Mouse (Mus musculus) megakaryocyte, embryonic 14.5 days (primary cell): ENCODE data around the gene Myh7b. TPM values are rescaled to one million over a fixed set of nuclear protein-coding genes. Genes with fewer than 3 reads are reported as not detected.

Source experiments
- H3K27me3 ChIP-seq: replicated peaks from 2 replicates; pipeline ENCODE3; 2012; ENCODE audit warnings: inconsistent platforms
- H3K36me3 ChIP-seq: replicated peaks from 2 replicates; pipeline ENCODE3; 2012; ENCODE audit warnings: low read length, inconsistent platforms, mixed read lengths
- H3K4me1 ChIP-seq: 2 replicates; pipeline ENCODE4 v1.6.1; 2012; ENCODE audit warnings: inconsistent platforms
- H3K4me3 ChIP-seq: replicated peaks from 2 replicates; pipeline ENCODE3; 2012; ENCODE audit warnings: moderate library complexity, mild to moderate bottlenecking, inconsistent platforms
- H3K9me3 ChIP-seq: 2 replicates; pipeline ENCODE4 v1.6.1; 2012; ENCODE audit warnings: inconsistent platforms
- FLI1 ChIP-seq: IDR thresholded peaks from 2 replicates; pipeline ENCODE4 v1.6.1; 2012; ENCODE audit warnings: low read length, inconsistent platforms, mixed read lengths
- GATA1 ChIP-seq: IDR thresholded peaks from 3 replicates; pipeline ENCODE4 v1.6.1; 2012; ENCODE audit warnings: mixed read lengths, low read length, inconsistent platforms, borderline replicate concordance
- polyA plus RNA-seq: library from polyadenylated mRNA; stranded (reverse); fragments of >175 nt; gene quantifications from 2 replicates; pipeline ENCODE4 v1.2.3, GENCODE M21; 2012; ENCODE audit warnings: low replicate concordance; ENCODE audit not compliant: insufficient read depth

The Myh7b gene
- 0.95 TPM in 1 of 2 replicates, not detected in the other for polyA plus RNA-seq

GRCm38 (mm10) chr2:155610978-155611377 is at the start of gene Myh7b:
Gene Myh7b, plus strand, starts transcription at chr2:155611212.
- TF ChIP-seq FLI1, result no peak
- TF ChIP-seq GATA1, result no peak
- Histone ChIP-seq H3K4me3 (no peak within 1 kb of the TSS), H3K27me3 (peaks cover 62% of the 10 kb centered on the region), H3K4me1 (peaks cover 37% of the 10 kb centered on the region), H3K9me3 (0 out of 2 replicates have a peak, but pooled peaks cover 4% of the 10 kb centered on the region), H3K36me3 (no peaks in the 10 kb centered on the region)

GRCm38 (mm10) chr2:155562209-155562608 is 48.8 kb upstream of the Myh7b start:
- TF ChIP-seq GATA1, result no peak
- TF ChIP-seq FLI1, result no peak

GRCm38 (mm10) chr2:155562934-155563333 is 48.1 kb upstream of the Myh7b start:
- no peak overlapping the region for H3K4me3 ChIP-seq
- H3K4me1 ChIP-seq, result peaks cover 45% of the 10 kb centered on the region
- TF ChIP-seq FLI1 (no peak), GATA1 (no peak)
- H3K9me3 ChIP-seq, result peaks cover 13% of the 10 kb centered on the region
- no peaks in the 10 kb centered on the region for H3K27me3 ChIP-seq
- H3K36me3 ChIP-seq, result peaks cover 99% of the 10 kb centered on the region

More at GRCm38 (mm10) chr2:155562209-155562608, 48.8 kb upstream of the Myh7b start:
- no peak overlapping the region for H3K4me3 ChIP-seq
- H3K4me1 ChIP-seq, result peaks cover 38% of the 10 kb centered on the region
- H3K36me3 ChIP-seq, result peaks cover 96% of the 10 kb centered on the region
- peaks cover 7% of the 10 kb centered on the region for H3K9me3 ChIP-seq
- H3K27me3 ChIP-seq, result no peaks in the 10 kb centered on the region

- TF ChIP-seq FLI1, result no peak
- no peak for TF ChIP-seq GATA1
- Histone ChIP-seq H3K4me3 (peak overlapping the region; percentile 68), H3K9me3 (peaks cover 13% of the 10 kb centered on the region), H3K36me3 (peaks cover 96% of the 10 kb centered on the region), H3K4me1 (peaks cover 52% of the 10 kb centered on the region), H3K27me3 (no peaks in the 10 kb centered on the region)
These were observed 43.3 kb upstream of the Myh7b start for GRCm38 (mm10) chr2:155567751-155568150.

GRCm38 (mm10) chr2:155569223-155569807 is 41.7 kb upstream of the Myh7b start:
- no peaks in the 10 kb centered on the region for H3K27me3 ChIP-seq
- H3K4me3 ChIP-seq, result no peak overlapping the region
- no peak for TF ChIP-seq FLI1
- no peak for TF ChIP-seq GATA1
- peaks cover 45% of the 10 kb centered on the region for H3K4me1 ChIP-seq
- peaks cover 13% of the 10 kb centered on the region for H3K9me3 ChIP-seq
- peaks cover 96% of the 10 kb centered on the region for H3K36me3 ChIP-seq

- Histone ChIP-seq H3K4me1 (peaks cover 24% of the 10 kb centered on the region), H3K27me3 (no peaks in the 10 kb centered on the region), H3K4me3 (no peak overlapping the region), H3K36me3 (peaks cover 95% of the 10 kb centered on the region), H3K9me3 (no peaks in the 10 kb centered on the region)
- TF ChIP-seq FLI1, result no peak
- TF ChIP-seq GATA1, result no peak
These were observed 38.0 kb upstream of the Myh7b start for GRCm38 (mm10) chr2:155573001-155573400.

- H3K9me3 ChIP-seq, result no peaks in the 10 kb centered on the region
These were observed 37.0 kb upstream of the Myh7b start for GRCm38 (mm10) chr2:155573996-155574395.

GRCm38 (mm10) chr2:155574700-155575099 is 36.3 kb upstream of the Myh7b start:
- H3K36me3 ChIP-seq, result peaks cover 94% of the 10 kb centered on the region

More at GRCm38 (mm10) chr2:155573996-155574395, 37.0 kb upstream of the Myh7b start:
- peaks cover 14% of the 10 kb centered on the region for H3K4me1 ChIP-seq
- no peaks in the 10 kb centered on the region for H3K27me3 ChIP-seq
- TF ChIP-seq GATA1 (no peak), FLI1 (no peak)
- H3K36me3 ChIP-seq, result peaks cover 94% of the 10 kb centered on the region
- H3K4me3 ChIP-seq, result no peak overlapping the region

GRCm38 (mm10) chr2:155576656-155577055 is 34.4 kb upstream of the Myh7b start:
- Histone ChIP-seq H3K36me3 (peaks cover 92% of the 10 kb centered on the region), H3K27me3 (no peaks in the 10 kb centered on the region), H3K9me3 (no peaks in the 10 kb centered on the region), H3K4me1 (peaks cover 2% of the 10 kb centered on the region), H3K4me3 (no peak overlapping the region)
- no peak for TF ChIP-seq FLI1
- TF ChIP-seq GATA1, result no peak

More at GRCm38 (mm10) chr2:155574700-155575099, 36.3 kb upstream of the Myh7b start:
- Histone ChIP-seq H3K4me1 (peaks cover 7% of the 10 kb centered on the region), H3K4me3 (no peak overlapping the region), H3K27me3 (no peaks in the 10 kb centered on the region), H3K9me3 (no peaks in the 10 kb centered on the region)
- TF ChIP-seq GATA1 (no peak), FLI1 (no peak)

- H3K4me1 ChIP-seq, result peaks cover 16% of the 10 kb centered on the region
- peaks cover 75% of the 10 kb centered on the region for H3K36me3 ChIP-seq
- no peak overlapping the region for H3K4me3 ChIP-seq
- H3K9me3 ChIP-seq, result no peaks in the 10 kb centered on the region
- no peaks in the 10 kb centered on the region for H3K27me3 ChIP-seq
- TF ChIP-seq GATA1 (no peak), FLI1 (no peak)
These were observed 30.7 kb upstream of the Myh7b start for GRCm38 (mm10) chr2:155580331-155580730.
